Mouse (Mus musculus) small intestine, adult 10 weeks (tissue): ENCODE results near the gene Eif6. TPM values are rescaled to one million over a fixed set of nuclear protein-coding genes. Genes with fewer than 3 reads are reported as not detected.

Experiments used
- polyA plus RNA-seq: library from polyadenylated mRNA; stranded (reverse); fragments of 350-450 nt; fragmentation: Illumina TruSeq; extraction: RNeasy Lipid Tissue Mini Kit (QIAGEN cat#74804); gene quantifications from one replicate; pipeline ENCODE4 v1.2.3, GENCODE M21; 2014; ENCODE audit warnings: low replicate concordance

Gene Eif6
- 14.6 TPM for polyA plus RNA-seq

DNA sequence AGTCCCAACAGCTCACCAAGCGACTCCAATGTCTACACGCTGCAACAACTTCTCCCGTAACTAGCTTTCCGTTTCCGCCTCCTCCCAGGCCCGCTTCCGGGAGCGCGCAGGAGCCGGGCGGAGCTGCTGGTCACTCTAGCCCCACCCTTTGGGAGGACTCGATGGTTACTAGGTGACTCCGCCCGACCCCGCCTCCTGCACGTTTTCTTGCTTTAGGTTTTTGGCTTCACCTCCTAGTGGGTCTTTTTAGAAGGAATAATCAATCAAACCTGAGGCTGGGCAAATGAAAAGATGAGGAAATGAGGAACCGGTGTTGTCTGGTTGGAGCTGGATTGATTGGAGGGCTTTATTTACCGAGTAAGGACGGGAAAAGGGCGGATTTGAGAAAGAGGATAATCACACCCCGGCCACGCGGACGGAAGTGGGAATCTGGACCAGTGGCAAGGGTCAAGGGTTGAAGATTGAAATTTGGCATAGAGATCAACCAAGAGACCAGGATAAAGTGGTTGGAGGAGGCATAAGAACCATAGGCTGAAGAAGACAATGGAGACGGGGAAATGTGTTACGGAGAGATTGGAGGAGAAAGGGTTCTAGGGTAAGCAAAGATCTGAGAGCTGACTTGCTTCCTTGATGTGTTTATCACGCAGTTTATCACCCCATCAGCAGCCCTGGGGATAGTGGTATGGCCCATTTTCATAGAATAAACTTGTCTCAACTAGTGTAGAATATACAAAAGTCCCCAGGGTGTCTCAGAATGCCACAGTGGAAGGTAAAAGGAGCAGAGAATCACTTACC lies at the start of gene Eif6:
Gene Eif6 (minus strand): TSS at position 296 of the 795 bp plus-strand sequence.

GRCm38 (mm10) chr2:155834732-155835131 lies 8.0 kb upstream of the Eif6 start, which contains the start of gene Fam83c:
TSS of gene Fam83c (minus strand) at chr2:155834854.

GRCm38 (mm10) chr2:155819392-155819448 lies 7.5 kb downstream of the Eif6 start, which contains the start of gene BC029722:
TSS of gene BC029722 (minus strand) at chr2:155819426.

DNA sequence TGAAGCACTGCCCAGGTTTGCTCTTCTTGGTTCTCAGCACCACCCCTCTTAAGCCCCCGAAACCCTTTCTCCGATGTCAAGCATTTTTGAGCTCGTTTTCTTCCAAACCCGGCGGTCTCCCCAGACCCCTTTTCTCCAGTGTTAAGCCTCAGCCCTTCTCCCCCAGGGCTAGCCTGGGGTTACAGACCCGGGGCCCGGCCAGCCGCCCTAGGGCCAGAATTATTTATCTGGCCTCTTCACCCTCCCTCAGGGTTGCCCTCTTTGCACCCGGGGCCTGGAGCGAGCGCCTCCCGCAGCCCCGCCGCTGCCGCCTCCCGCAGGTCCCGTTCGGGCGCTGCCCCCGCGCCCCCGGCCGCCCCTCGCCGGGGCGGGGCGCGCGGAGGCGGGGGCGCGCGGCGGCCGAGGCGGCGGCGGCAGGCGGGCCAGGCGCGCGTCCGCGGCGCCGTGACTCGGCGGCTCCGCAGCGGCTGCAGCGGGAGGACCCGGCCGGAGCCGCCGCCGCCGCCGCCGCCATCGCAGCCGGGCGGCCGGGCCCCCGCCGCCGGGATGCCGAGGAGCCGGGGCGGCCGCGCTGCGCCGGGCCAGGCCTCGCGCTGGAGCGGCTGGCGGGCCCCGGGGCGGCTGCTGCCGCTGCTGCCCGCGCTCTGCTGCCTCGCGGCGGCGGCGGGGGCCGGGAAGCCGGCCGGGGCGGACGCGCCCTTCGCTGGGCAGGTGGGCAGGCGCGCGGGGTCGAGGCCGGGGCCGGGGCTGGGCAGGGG lies 51.6 kb downstream of the Eif6 start, which contains the start of gene Mmp24:
Gene Mmp24 (plus strand): TSS at position 416 of the 758 bp plus-strand sequence.

Other genes with a start within 250 kb of the Eif6 start
- gene Gss, start 234.1 kb downstream of the Eif6 start, polyA plus RNA-seq: 6.2 TPM
- not detected for gene Myh7b, start 215.7 kb downstream of the Eif6 start, polyA plus RNA-seq
- gene Trpc4ap, start 134.5 kb downstream of the Eif6 start, polyA plus RNA-seq: 72.8 TPM
- gene Edem2, start 97.5 kb downstream of the Eif6 start, polyA plus RNA-seq: 11.5 TPM
- gene Gm17581, start 91.1 kb downstream of the Eif6 start, polyA plus RNA-seq: not detected
- 4.1 TPM for gene Procr, start 75.8 kb downstream of the Eif6 start, polyA plus RNA-seq
- gene Mmp24, start 51.6 kb downstream of the Eif6 start, polyA plus RNA-seq: not detected
- gene BC029722, start 7.5 kb downstream of the Eif6 start, polyA plus RNA-seq: 13.2 TPM
- 0.41 TPM for gene Fam83c, start 7.9 kb upstream of the Eif6 start, polyA plus RNA-seq
- 23.3 TPM for gene Uqcc1, start 103.4 kb upstream of the Eif6 start, polyA plus RNA-seq
- not detected for gene Gm15557, start 113.8 kb upstream of the Eif6 start, polyA plus RNA-seq
- not detected for gene Gdf5, start 118.4 kb upstream of the Eif6 start, polyA plus RNA-seq
- 0.82 TPM for gene Cep250, start 129.5 kb upstream of the Eif6 start, polyA plus RNA-seq
- gene 6430550D23Rik, start 181.1 kb upstream of the Eif6 start, polyA plus RNA-seq: 2.9 TPM
- 5.4 TPM for gene Ergic3, start 181.1 kb upstream of the Eif6 start, polyA plus RNA-seq
- gene Fer1l4, start 226.0 kb upstream of the Eif6 start, polyA plus RNA-seq: not detected
- gene Spag4, start 238.2 kb upstream of the Eif6 start, polyA plus RNA-seq: not detected